Mouse (Mus musculus): ENCODE measurements around the gene Prr7.
A peak's percentile ranks its signal among the peaks of the same experiment; 100 is the strongest.

Gene Prr7

GRCm38 (mm10) chr13:55449205-55449604, 14.9 kb upstream of the Prr7 start:
- DNase-seq (ENCODE audit: low read depth): no peak

- DNase-seq (ENCODE audit: low read depth): no peak
Observed at GRCm38 (mm10) chr13:55449679-55450441, 14.2 kb upstream of the Prr7 start.

DNA sequence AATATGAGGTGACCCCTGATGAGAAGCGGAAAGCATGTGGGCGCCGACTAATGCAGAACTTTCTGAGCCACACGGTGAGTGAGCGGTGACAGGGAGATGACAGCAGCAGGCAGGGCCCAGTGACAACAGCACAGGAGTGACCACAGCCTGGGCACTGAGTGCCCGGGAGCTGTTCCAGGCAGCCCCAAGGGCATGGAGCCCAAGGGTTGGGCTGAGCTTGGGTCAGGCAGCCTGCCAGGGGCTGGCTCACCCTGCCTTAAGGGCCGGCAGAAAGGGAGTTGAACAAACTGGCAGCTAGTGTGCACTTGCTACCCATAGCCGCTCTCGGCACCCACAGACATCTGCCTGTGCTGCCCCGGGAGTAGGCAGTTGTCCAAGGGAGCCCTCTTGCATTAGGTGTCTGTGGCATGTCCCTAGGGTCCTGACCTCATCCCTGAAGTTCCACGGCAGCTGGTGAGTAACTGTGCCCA, 13.5 kb upstream of the Prr7 start:
- DNase-seq (ENCODE audit: low read depth): no peak

DNA sequence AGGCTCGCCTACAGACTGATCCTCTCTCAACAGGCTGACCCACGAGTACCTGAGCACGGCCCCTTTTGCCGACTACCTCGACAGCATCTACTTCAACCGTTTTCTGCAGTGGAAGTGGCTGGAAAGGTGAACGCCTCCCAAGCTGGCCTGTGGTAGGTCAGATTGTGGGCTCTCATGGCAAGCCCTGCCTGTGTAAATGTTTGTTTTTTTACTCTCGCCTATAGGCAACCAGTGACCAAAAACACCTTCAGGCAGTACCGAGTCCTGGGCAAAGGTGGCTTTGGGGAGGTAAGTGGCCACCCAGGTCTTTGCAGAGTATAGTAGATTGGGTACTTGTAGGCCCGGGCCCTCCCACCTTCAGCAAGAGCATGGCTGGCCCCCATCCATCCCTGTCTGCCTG, 12.8 kb upstream of the Prr7 start:
- DNase-seq (ENCODE audit: low read depth): no peak

- DNase-seq (ENCODE audit: low read depth): no peak
Observed at GRCm38 (mm10) chr13:55451785-55452549, 12.1 kb upstream of the Prr7 start.

GRCm38 (mm10) chr13:55462965-55463364, 1.1 kb upstream of the Prr7 start:
- DNase-seq (ENCODE audit: low read depth): no peak

GRCm38 (mm10) chr13:55463399-55464026, 554 bp upstream of the Prr7 start:
- DNase-seq (ENCODE audit: low read depth): no peak

DNA sequence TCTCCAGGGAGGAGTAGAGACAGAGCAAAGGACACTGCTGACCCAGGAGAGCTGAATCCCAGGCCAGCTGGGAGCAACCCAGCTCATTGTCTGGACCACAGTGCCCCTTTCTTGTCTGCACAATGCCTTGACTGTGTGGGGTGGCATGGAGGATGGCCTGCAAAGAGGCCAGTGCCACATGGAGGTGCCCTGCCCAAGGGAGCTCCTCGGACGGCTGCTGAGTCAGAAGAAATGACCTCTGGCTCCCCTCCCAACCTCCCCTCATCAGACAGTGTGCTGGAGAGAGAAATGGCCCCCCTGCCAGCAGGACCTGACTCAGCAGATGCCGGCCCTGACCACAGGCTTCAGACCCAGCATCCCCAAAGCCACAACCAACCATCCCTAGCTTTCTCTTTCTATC, 1.1 kb downstream of the Prr7 start:
- DNase-seq (ENCODE audit: low read depth): no peak

DNA sequence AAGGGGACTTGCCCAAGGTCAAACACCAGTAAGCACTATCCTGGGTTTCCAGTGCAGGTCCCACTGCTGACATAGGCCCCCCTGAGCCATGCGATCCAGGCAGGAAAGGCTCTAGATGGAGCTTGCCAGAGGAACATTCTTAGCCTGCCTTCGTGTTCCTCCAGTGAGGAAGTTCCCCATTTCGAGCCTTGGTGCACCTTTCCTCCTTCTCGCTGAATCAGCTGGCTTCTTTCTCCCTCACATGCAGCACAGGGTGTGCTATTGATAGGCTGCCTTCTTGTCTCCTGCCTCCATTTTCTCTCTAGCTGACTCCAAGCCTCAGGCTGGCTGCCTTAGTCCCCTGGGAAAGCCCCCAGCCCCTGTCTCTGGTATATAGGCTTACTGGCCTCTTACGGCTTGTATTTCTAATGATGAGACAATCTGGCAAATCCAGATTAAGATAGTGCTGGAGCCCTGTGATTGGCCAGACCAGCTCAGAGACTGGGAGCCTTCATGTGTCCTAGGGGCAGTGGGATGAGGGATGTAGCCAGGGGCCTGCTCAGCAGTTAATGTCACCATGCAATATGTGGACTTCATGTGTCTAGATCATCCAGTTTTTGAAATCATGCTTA, 1.9 kb downstream of the Prr7 start:
- no peak for DNase-seq (ENCODE audit: low read depth)

DNA sequence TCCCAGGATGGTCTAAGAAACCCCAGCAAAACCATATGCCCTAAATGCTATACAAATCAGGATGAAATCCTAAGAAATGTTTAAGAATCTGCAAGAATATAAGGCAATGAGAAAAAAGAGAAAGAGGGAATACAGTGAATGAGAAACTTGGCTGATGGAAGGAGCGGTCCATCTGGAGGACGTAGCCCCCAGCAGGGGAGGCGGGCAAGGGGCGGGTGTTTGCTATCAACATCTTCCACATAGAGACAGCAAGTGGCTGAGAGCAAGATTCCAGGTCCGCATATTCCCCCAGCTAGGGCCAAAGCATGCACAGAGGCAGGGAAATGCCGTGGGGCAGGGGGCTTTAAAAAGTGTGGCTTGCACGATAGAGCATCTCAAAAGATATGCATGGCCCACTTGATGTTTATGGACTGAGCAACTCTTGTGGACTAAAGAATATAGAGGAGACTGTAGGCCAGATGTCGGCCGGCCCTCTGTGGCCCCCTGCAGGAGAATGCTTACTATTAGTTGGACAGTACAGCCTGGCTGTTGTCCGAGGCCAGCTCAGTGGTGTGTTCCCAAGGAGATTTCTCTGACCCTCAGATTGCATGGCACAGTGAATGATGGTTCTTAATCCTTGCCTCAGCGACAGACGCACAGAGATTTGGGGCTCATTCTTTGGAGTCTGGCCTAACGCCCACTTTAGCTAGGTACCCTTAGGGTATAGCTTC, 4.9 kb downstream of the Prr7 start:
- no peak for DNase-seq (ENCODE audit: low read depth)

DNA sequence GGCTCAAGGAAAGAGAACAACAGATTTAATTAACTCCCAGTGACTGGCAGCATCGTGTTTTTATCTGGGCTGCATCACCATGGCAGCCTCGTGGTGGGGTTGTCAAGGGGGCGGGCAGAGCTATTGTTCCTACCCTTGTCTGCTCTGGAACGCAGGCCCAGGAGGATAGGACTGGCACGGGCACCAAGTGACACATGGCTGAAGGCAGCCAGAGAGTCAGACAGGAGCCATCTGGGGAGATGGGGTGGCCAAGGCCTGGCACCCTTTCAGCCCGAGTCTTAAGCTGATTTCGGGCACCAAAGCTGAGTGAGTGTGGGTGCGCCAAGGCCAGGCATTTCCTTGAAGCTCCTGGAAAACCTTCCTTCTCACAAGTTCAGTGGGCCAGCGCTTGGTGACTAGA, 6.3 kb downstream of the Prr7 start:
- no peak for DNase-seq (ENCODE audit: low read depth)

- DNase-seq (ENCODE audit: low read depth): peak; percentile 76
Observed at GRCm38 (mm10) chr13:55471156-55471818, 7.2 kb downstream of the Prr7 start.

GRCm38 (mm10) chr13:55471819-55472131, 7.7 kb downstream of the Prr7 start:
- DNase-seq (ENCODE audit: low read depth): no peak

GRCm38 (mm10) chr13:55472132-55473022, 8.3 kb downstream of the Prr7 start:
- no peak for DNase-seq (ENCODE audit: low read depth)

GRCm38 (mm10) chr13:55473076-55473831, 9.2 kb downstream of the Prr7 start:
- no peak for DNase-seq (ENCODE audit: low read depth)

- DNase-seq (ENCODE audit: low read depth): no peak
Observed at GRCm38 (mm10) chr13:55473961-55474360, 9.9 kb downstream of the Prr7 start.

DNA sequence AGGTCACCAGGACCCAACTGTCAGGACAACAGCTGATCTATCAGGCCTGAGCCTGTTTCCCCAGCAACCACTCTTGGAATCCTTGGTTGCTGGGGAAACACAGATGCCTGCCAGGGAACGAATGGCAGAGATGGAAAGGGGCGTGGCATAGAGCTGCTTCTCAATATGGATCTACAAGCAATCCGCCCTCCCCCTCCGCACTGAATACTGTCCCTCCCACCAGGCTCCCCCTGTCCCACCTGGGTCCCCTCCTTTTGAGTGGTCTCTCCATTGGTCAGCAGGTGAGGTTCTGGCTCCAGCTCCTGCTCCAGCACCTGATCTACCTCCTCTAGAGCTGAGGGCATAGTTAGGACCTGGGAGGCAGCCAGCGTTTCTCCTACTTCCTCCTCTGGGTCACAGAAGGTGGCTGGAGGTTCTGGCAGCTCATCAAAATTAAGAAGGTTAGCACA, 10.6 kb downstream of the Prr7 start:
- DNase-seq (ENCODE audit: low read depth): no peak

DNA sequence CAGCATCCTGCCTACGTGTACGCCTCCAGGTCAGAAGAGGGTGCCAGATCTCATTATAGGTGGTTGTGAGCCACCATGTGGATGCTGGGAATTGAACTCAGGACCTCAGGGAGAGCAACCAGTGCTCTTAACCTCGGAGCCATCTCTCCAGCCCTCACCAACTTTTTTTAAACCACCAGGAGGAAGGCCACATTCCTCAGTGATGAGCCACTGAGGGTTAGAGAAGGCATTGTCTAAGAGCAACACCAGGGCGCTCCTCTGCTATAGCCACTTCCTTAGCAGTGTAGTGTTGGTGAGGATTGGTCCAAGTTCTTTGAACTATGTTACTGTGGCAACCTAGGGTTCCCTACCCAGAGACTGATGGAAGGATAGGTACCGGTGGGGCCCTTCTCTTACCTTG, 11.7 kb downstream of the Prr7 start:
- DNase-seq (ENCODE audit: low read depth): no peak

DNA sequence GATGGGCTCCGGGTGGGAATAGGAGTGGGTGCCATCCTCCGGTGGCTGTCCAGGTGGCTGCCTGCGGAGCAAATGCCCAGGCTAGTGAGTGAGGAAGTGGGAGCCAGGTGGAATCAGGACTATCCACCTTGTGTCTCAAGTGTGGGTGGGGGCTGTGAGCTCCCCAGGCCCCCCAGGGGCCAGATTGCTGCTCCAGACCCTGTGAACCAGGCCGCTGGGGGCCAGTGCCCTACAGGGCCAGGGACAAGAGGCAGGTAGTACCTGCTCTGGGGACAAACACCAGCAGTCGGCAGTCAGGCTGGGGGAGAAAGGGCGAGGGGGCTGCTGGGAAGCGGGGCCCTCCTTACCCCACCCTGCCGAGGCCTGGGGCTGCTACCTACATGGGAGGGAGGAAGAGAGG, 12.2 kb downstream of the Prr7 start:
- no peak for DNase-seq (ENCODE audit: low read depth)

DNA sequence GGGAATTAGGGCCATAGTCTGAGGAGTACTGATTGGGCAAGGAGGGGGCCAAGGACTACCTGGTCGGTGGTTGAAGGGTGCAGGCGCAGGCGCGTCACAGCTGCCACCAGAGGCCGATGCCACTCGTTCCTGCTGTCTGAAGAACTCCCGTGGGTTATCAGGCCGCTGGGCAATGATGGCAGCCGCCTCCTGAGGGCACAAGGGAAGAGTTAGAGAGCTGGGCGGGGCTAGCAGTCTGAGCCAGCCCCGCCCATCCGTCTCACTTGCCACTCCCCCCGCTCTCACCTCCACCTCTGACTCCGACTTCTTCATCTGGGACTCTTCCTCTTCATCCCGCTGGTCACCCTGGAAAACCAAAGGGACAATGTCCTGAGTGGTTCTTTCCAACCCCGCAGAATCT, 13.4 kb downstream of the Prr7 start:
- no peak for DNase-seq (ENCODE audit: low read depth)
